Mouse (Mus musculus): ENCODE data around the gene Tbca.

Tbca gene

DNA sequence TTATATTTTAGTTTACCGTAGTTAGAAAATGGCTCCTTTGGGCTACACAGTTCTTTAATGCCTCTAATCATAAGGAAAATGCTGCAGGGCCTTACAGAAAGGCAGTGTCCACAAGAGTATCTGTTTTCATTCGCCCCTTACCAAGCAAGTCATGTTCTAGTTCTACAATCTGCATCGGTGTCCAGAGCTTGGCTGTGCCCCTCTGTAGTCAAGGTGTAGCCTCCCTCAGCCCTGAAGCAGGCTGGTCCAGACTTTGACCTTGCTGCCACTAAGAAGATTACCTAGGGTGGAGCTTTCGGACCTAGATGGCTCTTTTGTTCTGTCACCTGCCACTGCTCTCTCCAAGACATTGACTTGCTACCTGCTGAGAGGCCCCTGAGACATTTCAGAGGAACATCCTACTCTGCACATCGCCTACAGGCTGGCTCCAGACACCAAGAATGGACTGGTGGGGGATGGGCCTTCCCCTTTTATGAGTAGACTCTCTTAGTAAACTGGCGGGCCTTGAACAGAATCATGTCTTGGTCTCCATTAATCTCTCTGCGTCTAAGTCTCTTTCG, 69.4 kb downstream of the Tbca start:
- DNase-seq: no peak

DNA sequence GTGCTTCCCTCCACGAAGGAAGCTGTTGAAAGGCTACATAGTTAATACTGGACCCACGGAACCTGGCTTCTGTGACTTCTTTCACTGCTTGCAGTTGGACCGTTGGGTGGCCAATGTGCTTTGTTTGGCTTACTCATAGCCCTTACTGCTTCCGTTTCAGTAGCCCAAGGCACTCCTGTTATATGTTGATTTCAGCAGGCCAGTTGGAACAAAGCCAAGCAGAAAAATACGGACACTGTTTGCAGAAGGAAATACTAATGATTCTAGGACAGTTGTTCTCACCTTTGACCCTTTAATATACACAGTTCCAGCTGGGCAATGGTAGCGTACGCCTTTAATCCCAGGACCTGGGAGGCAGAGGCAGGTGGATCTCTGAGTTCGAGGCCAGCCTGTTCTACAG, 70.5 kb downstream of the Tbca start:
- DNase-seq: no peak

DNA sequence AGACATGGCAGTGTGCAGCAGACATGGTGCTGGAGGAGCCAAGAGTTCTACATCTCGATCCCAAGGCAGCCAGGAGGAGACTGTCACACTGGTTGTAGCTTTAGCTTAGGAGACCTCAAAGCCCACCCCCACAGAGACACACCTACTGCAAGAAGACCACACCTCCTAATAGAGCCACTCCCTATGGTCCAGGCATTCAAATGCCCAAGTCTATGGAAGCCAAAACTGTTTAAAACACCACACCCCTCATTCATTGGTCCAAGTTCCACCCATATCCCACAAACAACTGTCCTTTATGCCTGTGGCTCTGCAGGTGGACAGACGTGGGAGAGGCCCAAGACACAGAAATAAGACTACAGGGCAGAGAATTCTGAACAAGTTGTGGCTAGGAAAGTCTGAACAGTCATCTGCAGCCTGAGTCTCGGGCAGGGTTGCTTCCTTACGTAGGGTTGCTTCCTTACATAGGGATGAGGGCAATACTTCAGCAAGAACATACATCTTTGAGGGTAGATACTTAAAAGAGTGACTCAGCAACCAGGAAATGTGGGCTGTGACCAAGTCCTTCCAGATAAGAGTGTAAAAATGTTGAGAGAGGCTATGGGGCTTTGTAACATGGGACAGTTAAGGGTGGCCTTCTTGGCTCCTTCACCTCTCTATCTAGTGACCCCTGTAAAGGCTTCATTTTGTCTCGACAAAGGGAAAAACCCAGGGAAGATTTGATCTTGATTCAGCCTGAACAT, 74.0 kb downstream of the Tbca start:
- no peak for DNase-seq

DNA sequence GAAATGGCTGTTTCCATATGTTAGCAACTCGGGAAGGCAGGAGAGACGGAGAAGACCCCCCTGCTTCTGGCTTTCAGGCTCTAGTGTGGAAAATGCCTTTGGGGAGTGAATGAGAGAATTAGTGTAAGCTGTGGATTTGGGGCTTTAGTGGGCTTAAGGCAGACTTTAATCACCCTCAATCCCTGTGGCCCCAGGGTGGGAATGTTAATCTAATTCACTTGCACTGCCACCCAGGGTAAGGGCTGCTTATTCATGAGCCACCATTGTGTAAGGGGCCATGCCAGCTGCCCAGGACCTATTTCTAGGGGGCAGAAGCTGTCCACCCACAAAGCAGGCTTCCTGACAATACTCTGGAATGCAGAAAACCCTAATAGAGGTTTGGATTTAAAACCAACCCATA, 78.2 kb downstream of the Tbca start:
- DNase-seq: no peak

DNA sequence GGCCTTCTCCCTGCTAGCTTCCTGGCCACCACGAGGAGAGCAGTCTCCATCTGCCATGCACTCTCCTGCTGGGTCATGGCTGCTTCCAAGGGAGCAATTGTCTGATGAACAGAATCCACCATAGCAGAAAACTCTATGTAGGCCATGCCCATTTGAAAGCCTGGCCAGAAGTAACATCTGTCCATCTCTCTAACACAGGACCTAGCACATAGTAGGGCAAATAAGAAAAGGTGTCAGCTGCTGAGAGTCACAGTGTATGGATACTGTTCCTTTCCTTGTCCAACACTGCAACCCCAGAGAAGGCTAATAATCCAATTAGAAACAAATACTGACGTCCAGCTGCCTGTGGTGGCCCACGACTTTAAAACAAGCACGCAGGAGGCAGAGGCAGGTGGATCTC, 79.1 kb downstream of the Tbca start:
- DNase-seq: no peak

DNA sequence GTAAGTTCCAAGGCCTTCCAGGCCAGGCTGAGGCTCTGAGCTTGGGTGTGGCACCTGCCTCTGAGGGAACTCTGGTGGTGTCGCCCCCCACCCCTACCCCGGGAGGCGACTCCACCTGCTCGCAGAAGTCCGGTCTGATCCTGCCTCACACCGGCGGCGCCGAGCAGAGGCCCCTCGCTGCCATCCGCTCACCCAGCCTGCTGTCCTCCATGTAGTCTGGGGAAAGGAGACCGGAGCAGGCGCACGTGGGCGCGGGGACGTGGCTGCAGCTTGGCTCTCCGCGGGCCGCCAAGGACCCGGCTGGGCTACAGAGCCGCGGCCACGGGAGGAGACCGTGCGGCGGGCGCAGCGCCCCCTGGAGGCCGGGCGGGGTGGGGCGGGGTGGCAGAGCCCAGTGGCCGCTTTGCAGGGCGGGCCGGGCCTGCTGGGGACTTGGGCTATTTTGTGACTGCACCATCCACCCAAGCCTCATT, 79.8 kb downstream of the Tbca start:
- DNase-seq: peak; percentile 69

DNA sequence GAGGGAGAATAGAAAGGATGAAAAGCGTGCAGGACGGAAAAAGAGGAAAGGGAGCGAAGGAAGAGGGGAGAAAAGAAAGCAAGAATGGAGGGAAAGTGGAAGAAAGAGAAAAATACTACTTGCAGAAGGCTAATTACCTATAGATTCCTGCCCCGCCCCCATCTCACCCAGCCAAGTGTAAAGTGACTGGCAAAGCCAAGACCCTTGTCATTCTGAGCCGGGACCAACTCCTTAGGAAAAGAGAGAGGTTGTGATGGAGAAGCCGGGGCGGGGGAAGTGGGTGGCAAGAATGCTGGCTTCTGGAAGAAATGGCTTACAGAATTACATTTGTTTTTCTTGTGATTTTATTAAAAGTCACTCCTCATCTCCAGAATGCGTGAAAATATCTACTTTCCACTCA, 80.8 kb downstream of the Tbca start:
- DNase-seq: no peak

DNA sequence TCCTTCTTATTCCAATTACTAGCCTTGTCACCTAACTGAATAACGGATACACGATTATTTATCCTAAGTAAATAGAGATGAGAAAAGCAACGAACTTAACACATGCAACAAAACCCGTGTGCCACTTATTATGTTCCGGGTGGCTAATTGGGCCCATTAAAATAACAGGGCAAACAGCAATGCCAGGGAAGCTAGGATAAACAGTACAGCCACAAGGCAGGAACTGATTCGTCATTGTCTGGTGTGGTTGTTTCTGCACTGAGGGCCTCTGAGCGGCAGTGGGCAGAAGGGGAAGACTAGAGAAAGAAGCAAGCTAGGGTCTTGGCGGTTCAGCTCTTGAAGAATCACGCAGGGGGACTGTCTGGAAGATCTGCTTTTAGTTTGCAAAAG, 81.4 kb downstream of the Tbca start:
- DNase-seq: no peak

DNA sequence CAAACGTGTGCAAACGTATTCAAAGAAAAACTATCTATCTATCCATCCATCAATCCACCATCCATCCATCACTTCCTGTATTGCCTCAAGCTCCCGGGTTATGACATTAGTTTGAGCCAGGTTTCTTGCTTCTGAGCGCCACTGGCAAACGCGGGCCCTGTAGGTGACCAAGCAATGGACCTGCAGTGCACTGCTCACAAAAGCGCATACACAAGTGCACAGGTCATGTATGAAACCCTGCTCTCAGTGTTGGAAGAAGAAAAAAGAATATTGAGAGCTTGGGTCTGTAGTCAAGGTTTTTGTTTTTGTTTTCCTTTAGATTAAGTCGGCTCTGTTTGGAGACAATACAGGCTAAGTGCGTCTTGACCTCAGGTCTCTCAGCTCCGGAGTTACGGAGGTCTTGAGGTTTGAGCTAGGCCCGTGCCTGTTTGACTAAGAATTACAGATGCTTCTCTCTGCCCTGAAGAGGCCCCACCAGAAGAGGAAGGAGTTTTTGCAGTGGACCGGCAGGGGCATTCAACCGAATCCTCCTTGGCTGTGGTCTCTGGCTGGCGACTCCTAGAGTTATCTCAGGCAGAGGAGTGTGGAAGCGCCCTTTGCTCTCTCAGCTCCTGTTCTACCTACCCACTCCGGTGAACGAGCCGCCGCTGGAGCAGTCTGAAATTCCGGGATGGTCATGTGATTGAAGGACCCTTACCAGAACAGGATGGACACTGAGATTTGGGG, 81.9 kb downstream of the Tbca start:
- no peak for DNase-seq

DNA sequence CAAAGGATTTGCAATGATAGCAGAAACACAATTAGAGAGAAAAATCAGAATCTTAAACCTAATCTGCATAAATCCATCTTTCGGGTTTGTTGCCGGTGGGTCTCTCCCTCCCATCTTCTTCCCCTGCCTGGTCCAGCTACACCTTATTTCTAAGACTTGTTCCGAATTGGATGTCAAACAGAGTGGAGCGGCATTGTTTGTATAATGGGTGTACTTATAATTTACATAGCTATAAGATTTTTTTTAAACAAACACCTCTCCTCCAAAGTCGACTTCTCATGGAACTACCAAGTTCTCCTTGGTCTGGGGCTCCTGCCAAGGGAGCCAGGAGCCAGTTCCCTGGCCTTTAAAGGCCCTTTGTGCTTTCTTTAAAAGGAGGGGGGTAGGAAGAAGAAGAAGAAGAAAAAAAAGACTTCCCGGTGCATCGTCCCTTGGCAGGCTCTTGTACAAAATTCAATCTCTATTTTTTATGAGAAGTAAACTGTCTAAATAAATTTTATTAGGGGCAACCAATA, 83.2 kb downstream of the Tbca start:
- DNase-seq: no peak

DNA sequence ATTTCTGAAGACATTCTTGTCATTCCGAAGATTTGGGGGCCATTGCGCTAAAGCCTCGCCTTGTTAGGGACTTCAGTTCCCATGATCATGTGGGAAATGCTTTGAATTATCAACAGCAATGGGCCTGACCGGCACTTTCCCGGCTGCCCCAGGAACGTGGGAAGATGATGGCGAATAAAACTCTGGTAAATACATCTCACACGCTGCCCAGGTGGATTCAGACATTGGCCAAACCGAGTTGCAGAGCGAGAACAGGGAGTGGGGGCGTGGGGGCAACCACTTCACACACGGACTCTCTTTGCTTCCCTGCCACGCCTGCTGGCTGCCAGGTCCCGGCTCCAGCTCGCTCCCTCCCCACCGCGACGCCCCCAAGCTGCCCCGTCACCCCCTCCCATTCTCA, 83.7 kb downstream of the Tbca start:
- no peak for DNase-seq

DNA sequence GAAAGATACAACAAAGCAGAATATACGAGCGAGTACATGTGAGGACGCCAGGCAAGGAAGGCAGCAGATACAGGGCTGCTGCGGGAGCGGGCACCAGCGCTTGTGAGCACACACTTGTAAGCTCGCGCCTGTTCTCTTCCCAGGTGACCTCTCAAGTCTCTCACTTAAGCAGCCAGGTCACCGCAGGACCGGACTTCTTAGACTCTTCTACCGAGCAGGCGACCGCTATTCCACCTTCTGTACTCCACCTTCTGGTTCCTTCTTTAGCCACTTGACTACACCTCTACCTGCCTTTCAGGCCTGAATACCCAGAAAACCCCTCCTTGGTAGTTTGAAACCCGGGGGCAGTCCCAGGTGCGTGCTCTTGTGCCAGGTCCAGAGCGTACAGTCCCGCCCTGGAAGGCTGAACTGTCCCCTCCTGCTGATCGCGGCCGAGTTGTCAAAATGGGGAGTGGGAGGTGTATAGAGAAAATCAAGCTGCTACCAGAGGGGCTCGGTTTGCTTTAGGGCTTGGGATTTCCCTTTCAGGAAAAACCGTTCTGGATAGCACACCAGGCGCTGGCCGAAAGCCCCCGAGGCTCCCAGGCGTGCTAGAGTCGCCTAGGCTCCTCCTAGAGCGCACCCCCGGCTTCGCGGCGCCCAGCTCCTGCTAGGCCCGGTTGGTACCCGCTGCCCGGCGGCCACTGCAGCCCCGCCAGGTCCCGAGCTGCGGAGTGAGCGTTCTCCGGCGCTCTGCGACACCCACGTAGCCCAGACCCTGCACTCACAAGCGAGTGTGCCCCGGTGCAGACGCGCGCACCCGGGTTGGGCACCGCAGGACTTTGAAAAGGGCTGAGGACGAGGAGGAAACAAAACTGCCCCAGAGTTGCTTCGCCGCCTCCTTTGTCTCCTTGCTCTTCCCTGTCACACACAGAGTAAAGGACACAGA, 84.7 kb downstream of the Tbca start:
- peak; percentile 25 for DNase-seq

DNA sequence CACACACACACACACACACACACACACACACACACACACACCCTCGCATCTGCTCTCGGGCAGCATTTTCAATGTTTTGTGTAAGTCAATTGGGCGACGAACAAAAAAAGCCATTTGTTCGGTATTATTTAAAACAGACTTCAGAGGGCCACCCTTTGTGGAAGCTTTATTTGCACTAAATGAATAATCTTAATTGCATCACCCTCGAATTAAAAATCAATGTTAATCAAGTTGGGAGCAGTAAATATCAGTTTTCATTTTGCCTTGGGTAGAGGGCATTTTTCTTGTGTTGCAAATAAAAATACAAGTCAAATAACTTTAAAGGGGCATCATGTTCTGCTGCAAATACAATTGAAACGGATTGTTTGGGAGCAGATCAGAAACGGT, 85.3 kb downstream of the Tbca start:
- DNase-seq: no peak

DNA sequence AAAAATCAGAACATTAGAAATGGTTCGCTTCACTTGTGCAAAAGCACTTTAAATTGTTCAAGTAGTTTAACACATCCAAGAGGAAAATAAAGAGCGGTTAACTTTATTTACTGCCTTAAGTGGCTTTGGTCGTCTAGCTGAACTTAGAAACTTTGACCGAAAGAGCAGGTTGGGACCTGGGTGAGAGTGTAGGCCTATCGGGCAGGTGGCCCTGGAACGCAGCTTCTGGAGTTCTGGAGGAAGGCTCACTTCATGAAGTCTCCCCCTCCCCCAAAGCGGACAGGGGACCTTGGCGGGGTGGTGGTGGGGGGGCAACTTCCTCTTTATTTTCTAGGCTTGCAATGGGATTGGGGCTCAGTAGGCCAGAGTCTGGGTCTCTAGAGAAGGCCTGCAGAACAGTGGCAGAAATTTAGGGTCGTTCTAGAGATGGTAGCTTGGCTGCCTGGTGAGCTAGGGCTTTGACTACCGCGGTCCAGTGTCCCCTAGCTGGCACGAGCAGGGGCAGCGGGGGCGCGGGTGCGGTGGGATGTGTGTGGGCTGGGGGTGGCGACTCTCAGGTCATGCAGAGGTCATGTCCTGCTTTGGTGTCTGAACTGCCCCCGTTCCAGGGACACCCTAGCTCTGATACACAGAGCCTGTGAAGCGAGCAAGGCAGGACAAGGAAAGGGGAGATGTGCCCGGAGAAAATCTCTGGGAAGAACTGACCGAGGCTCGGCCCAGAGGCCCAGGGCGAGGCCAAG, 86.1 kb downstream of the Tbca start:
- no peak for DNase-seq

DNA sequence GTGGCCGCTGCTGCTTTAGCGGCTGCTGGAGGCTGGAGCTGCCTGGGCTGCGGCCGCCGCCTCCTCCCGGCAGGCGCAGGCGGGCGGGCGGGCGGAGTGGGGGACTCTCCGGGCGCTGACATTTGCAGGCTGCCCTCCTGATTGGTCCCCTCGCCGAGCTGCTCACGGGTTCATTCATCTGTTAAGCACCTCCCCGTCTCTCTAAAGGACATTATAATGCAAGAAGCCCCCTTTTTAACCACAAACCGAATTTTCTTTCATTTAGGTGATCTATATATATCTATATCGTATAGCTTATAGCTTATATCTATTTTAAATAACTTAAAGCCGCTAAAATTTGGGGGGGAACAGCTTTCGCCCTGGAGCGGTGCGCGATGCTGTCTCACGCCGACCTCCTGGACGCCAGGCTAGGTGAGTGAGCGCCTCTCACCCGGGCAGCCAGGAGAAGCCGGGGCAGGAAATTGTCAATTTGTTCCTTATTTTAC, 86.7 kb downstream of the Tbca start, which contains the start of gene Otp:
TSS of gene Otp (plus strand) at position 207 of the 485 bp plus-strand sequence.
- peak; percentile 14 for DNase-seq

DNA sequence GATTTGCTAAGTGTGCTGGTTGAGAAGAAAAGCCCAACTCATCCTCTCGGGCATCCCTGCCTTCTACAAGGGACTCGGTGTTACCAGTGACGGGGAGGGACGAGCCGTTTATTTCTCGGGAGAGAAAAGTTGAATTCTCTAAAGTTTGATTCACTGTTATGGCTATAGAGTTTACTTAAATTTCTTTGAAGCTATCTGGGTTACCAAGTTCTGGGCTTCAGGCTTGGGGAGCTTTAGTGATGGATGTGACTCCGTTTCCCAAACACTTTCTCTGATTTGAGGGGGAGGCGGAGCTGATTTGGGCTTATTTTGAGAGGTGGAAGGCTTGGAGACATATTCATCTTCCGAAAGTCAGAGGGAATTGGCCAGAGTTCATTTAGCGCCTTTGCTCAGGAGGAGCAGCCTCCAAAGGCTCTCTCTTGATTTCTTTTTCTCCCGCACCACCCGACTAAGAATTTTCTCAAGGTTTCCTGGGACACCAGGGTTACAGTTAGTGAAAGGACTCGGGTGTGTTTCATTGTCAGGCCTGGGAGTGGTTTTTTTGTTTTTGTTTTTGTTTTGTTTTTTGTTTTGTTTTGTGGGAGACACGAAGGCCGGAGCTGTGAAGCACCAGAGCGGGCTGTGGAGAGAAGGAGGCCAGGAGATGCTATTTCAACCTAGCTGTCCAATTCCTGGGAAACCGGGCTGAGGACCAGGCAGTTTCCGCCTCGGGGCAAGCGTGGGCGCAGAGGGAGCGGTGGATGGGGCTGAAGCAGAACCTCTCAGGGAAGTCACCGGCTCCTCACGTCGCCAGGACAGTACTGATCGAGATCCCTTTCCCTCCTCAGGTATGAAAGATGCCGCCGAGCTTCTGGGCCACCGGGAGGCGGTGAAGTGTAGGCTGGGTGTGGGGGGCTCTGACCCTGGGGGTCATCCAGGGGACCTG, 87.8 kb downstream of the Tbca start:
- no peak for DNase-seq

DNA sequence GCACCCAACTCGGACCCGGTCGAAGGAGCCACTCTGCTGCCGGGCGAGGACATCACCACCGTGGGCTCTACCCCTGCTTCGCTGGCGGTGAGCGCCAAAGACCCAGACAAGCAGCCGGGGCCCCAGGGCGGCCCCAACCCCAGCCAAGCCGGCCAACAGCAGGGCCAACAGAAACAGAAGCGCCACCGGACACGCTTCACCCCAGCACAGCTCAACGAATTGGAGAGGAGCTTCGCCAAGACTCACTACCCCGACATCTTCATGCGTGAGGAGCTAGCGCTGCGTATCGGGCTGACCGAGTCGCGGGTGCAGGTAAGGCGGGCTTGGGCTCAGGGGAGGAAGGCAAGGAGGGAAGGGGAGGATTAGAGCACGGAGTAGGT, 88.5 kb downstream of the Tbca start:
- no peak for DNase-seq

DNA sequence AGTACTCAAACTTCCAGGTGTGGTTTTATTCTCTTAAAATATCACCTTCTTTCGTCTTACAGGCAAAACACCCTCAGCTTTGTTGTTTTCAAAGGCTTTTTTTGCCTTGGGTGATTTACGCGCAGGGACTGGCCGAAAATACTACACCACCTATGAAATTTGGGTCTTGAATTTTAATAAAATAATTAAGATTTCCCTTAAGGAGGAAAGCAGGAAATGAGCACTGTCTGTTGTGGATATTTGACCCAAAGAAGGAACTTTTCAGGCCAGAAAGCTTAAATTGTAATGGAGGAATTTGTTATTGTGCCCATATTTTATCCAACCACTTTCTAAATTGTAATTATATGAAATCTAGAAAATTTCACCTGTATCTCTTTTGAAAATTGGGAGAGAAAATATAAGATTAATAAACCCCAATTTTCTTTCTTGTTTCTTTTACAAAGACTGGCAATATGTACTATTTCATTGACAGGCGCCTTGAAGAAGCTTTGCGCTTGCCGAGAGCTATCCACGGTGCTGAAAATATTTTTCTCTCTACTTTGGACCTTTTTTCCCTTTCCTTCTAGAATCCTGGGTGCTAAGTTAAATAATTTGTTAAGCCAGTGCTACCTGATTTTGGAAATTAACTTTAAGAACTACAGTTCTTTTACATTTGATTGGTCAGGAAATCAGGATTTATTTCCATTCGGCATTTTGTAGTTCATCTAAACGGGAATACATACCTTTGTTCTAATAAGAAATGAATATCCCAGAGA, 89.5 kb downstream of the Tbca start:
- no peak for DNase-seq

DNA sequence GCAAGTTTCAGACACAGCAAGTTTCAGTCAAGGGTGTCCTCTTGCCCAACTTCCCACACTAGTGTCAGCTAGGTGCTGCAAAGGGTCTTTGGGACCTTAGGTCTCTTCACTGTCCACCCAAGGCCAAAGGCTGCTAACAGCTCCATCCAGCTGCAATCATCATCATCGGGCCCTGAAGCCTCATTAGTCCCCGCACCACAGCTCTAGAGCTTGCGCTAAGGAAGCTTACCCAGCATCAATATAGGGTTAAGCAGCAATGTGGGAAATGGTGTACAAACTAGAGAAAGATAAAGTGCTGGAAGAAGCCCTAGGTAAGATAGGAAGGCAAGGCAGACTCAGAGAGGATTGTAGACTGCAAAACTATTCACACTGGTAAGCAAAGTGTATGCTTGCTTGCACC, 92.5 kb downstream of the Tbca start:
- DNase-seq: no peak

DNA sequence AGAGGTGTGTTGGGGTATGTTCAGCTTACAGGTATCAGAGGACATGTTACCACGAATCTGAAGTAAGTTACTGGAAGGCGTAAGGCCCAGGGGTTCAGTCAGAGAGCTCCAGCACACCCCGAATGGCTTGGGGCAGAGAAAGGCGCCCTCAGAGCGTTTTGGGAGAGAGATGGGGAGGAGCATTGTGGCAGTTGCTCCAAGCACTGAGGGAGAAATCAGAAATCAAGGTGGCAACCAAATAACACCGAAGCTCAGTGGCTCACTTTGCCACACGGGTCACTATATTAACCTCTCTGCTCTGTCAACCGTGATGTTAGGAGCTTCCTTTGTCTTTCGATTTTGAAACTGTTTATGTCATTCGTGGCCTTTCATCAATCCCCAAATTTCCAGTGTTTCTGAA, 93.5 kb downstream of the Tbca start:
- no peak for DNase-seq
